Mouse (Mus musculus) urinary bladder, postnatal 25 days (tissue): ENCODE measurements around the gene Pdk3.

Source experiments
- DNase-seq: peaks from one replicate; pipeline ENCODE4 v3.0.0; 2022; ENCODE audit warnings: low spot score

Pdk3 gene

GRCm38 (mm10) chrX:93831561-93832336, at the start of gene Pdk3:
Gene Pdk3, minus strand, starts transcription at chrX:93832201.
- peak; percentile 53 for DNase-seq

- DNase-seq, result no peak
These were observed 45.6 kb upstream of the Pdk3 start for GRCm38 (mm10) chrX:93877634-93878016.

- DNase-seq, result no peak
These were observed 45.1 kb upstream of the Pdk3 start for GRCm38 (mm10) chrX:93876981-93877633.

- DNase-seq, result no peak
These were observed 31.4 kb upstream of the Pdk3 start for GRCm38 (mm10) chrX:93863393-93863792.

- DNase-seq, result no peak
These were observed 30.6 kb upstream of the Pdk3 start for GRCm38 (mm10) chrX:93862525-93863086.

GRCm38 (mm10) chrX:93857756-93858155, 25.8 kb upstream of the Pdk3 start:
- no peak for DNase-seq

- no peak for DNase-seq
These were observed 410 bp upstream of the Pdk3 start for GRCm38 (mm10) chrX:93832337-93832884.

GRCm38 (mm10) chrX:93825787-93826186, 6.2 kb downstream of the Pdk3 start:
- no peak for DNase-seq

- DNase-seq, result no peak
These were observed 24.0 kb downstream of the Pdk3 start for GRCm38 (mm10) chrX:93808040-93808439.

- DNase-seq, result peak; percentile 21
These were observed 38.8 kb downstream of the Pdk3 start for GRCm38 (mm10) chrX:93793168-93793567.

- no peak for DNase-seq
These were observed 42.4 kb downstream of the Pdk3 start for GRCm38 (mm10) chrX:93789562-93789961.

GRCm38 (mm10) chrX:93760770-93761169, 71.2 kb downstream of the Pdk3 start:
- no peak for DNase-seq

GRCm38 (mm10) chrX:93756867-93757455, 75.0 kb downstream of the Pdk3 start:
- DNase-seq, result no peak

GRCm38 (mm10) chrX:93755210-93755842, 76.7 kb downstream of the Pdk3 start:
- no peak for DNase-seq

- no peak for DNase-seq
These were observed 81.4 kb downstream of the Pdk3 start for GRCm38 (mm10) chrX:93750566-93750965.

GRCm38 (mm10) chrX:93749165-93749564, 82.8 kb downstream of the Pdk3 start:
- DNase-seq, result no peak

- DNase-seq, result no peak
These were observed 98.8 kb downstream of the Pdk3 start for GRCm38 (mm10) chrX:93732975-93733748.

GRCm38 (mm10) chrX:93732407-93732806, 99.6 kb downstream of the Pdk3 start:
- DNase-seq, result no peak

- DNase-seq, result no peak
These were observed 101.1 kb downstream of the Pdk3 start for GRCm38 (mm10) chrX:93730854-93731253.

- no peak for DNase-seq
These were observed 102.5 kb downstream of the Pdk3 start for GRCm38 (mm10) chrX:93729529-93729928.
